Comparison of ENCODE assay signal across 12 mouse cellular contexts in the genomic region with DNA sequence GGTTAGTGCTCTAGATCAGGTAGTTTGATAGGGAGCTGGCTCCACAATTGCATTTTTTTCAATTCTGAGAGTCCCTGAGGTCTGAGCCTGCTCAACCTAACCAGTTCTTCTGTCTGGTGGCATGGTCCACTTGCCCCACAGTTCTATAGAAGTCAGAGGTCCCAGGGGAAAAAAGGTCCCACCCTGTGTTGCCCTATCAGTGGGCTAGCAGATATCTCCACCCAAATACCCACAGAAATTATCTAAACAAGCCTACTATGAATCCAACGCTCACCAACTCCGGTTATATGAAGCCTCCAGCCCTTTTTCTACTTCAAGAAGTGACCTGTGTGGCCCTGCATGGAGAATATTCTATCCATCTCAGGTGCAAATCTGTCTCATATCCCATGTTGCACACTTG. TPM values are rescaled to one million over a fixed set of nuclear protein-coding genes. Genes with fewer than 3 reads are reported as not detected.
DNase-seq lines count a peak whose midpoint lies in the region; ATAC-seq and TF ChIP-seq lines count a peak whose summit lies in the region.
"Had no signal": no experiment of that assay in that cellular context is flagged by ENCODE, and none has a peak within 500 bp of the region (broad histone marks: within the 10 kb centered on the region; RNA-seq: fewer than 3 reads in every experiment).

No protein-coding gene starts in this region.

- H3K9me3 ChIP-seq in forebrain, embryonic 16.5 days (ENCODE audit: control insufficient read depth, low read length), result no peaks in the 10 kb centered on the region
- no peaks in the 10 kb centered on the region for H3K9me3 ChIP-seq in forebrain, embryonic 10.5 days
- no peaks in the 10 kb centered on the region for H3K9me3 ChIP-seq in liver, embryonic 15.5 days (replicated peaks)
- H3K9me3 ChIP-seq: midbrain, embryonic 10.5 days had no signal

- no peak for ATAC-seq in forebrain, embryonic 16.5 days
- ATAC-seq in erythroblast, adult 5-6 weeks (replicated peaks; ENCODE audit: low FRiP score, poor library complexity, severe bottlenecking), result peak; percentile 65
- ATAC-seq in liver, embryonic 15.5 days (ENCODE audit: insufficient read depth), result peak; percentile 77

- H3K9ac ChIP-seq in forebrain, embryonic 16.5 days (replicated peaks; ENCODE audit: low read depth, low read length), result no peak overlapping the region
- H3K9ac ChIP-seq in liver, embryonic 15.5 days, result peak overlapping the region; percentile 47

- peaks cover 14% of the 10 kb centered on the region for H3K4me1 ChIP-seq in forebrain, embryonic 16.5 days (replicated peaks; ENCODE audit: control insufficient read depth, insufficient read depth, low read length)
- H3K4me1 ChIP-seq in forebrain, embryonic 10.5 days, result peaks cover 9% of the 10 kb centered on the region
- peaks cover 86% of the 10 kb centered on the region for H3K4me1 ChIP-seq in liver, embryonic 15.5 days (replicated peaks)

- H3K27ac ChIP-seq in forebrain, embryonic 16.5 days (ENCODE audit: low read length), result peak overlapping the region; percentile 60; the same call in 1 of the 2 replicates
- H3K27ac ChIP-seq in forebrain, embryonic 10.5 days, result no peak overlapping the region
- 0 out of 2 replicates have a peak overlapping the region, but pooled peaks have one; percentile 10 for H3K27ac ChIP-seq in layer of hippocampus, adult 2 months
- peak overlapping the region; percentile 99 for H3K27ac ChIP-seq in liver, embryonic 15.5 days (replicated peaks)
- H3K27ac ChIP-seq: midbrain, embryonic 10.5 days had no signal

- no peak for DNase-seq in forebrain, embryonic 10.5 days (ENCODE audit: extremely low spot score, low spot score)
- no peak for DNase-seq in layer of hippocampus, adult 2 months (ENCODE audit: low spot score in 2 of 2)
- DNase-seq in layer of hippocampus, postnatal 25 days (ENCODE audit: extremely low spot score in 1 of 2, low spot score in 1 of 2), result no peak
- no peak for DNase-seq in adrenal gland, adult 8-10 months
- no peak for DNase-seq in layer of hippocampus, adult 9-11 months
- DNase-seq: adrenal gland, adult 2 months; cerebellum, adult 18-20 months; layer of hippocampus, postnatal 36 days had no signal

- no peak overlapping the region for H3K4me2 ChIP-seq in forebrain, embryonic 16.5 days (ENCODE audit: low read length)
- peak overlapping the region; percentile 64 for H3K4me2 ChIP-seq in liver, embryonic 15.5 days

- no peak overlapping the region for H3K4me3 ChIP-seq in forebrain, embryonic 16.5 days (replicated peaks; ENCODE audit: low read length)
- no peak overlapping the region for H3K4me3 ChIP-seq in forebrain, embryonic 10.5 days
- no peak overlapping the region for H3K4me3 ChIP-seq in layer of hippocampus, adult 2 months
- H3K4me3 ChIP-seq in liver, embryonic 15.5 days (replicated peaks), result peak overlapping the region; percentile 15
- H3K4me3 ChIP-seq: midbrain, embryonic 10.5 days had no signal

- H3K27me3 ChIP-seq in forebrain, embryonic 16.5 days (replicated peaks; ENCODE audit: control insufficient read depth, insufficient read depth, low read length), result no peaks in the 10 kb centered on the region
- H3K27me3 ChIP-seq in forebrain, embryonic 10.5 days (ENCODE audit: poor library complexity, severe bottlenecking), result no peaks in the 10 kb centered on the region
- H3K27me3 ChIP-seq in liver, embryonic 15.5 days, result no peaks in the 10 kb centered on the region

- 91% methylated on average over 2 of the region's 2 CpGs for WGBS in forebrain, embryonic 16.5 days
- 94% methylated on average over 2 of the region's 2 CpGs for WGBS in forebrain, embryonic 10.5 days
- WGBS in liver, embryonic 15.5 days (ENCODE audit: insufficient replicate concordance), result 18% methylated on average over 2 of the region's 2 CpGs

- TF ChIP-seq CTCF in layer of hippocampus, adult 2 months (conservative IDR thresholded peaks at IDR 0.05), result no peak

- H3K36me3 ChIP-seq in forebrain, embryonic 16.5 days (ENCODE audit: control insufficient read depth, insufficient read depth), result no peaks in the 10 kb centered on the region
- no peaks in the 10 kb centered on the region for H3K36me3 ChIP-seq in forebrain, embryonic 10.5 days (replicated peaks)
- no peaks in the 10 kb centered on the region for H3K36me3 ChIP-seq in liver, embryonic 15.5 days (replicated peaks)
- H3K36me3 ChIP-seq: midbrain, embryonic 10.5 days had no signal

RNA-seq across cellular contexts. Expression of gene Lpcat1, which starts 20.9 kb away (rescaled TPM):
- 62.3 and 64.7 TPM in 2 replicates for polyA plus RNA-seq in forebrain, embryonic 16.5 days (2015; fragmentation: Nextera tagmentation; extraction: Ambion mirVana)
- 63.5 and 67.3 TPM in 2 replicates for polyA plus RNA-seq in forebrain, embryonic 10.5 days (2016; fragmentation: Nextera tagmentation; extraction: Ambion mirVana)
- total RNA-seq in layer of hippocampus, adult 2 months (2021), result 10 to 100 TPM; 36.6 to 39.5 TPM
- total RNA-seq in layer of hippocampus, postnatal 25 days (2021), result 10 to 100 TPM; 37.6 to 42.4 TPM
- 72.5 and 89.3 TPM in 2 replicates for total RNA-seq in erythroblast, adult 5-6 weeks (2015; ENCODE audit: low replicate concordance)
- 176 and 246 TPM in 2 replicates for total RNA-seq in erythroblast, adult 5-6 weeks (2017; ENCODE audit: low replicate concordance)
- 73.8 and 78.2 TPM in 2 replicates for polyA plus RNA-seq in liver, embryonic 15.5 days (2015; fragmentation: Nextera tagmentation; extraction: Ambion mirVana)
- total RNA-seq in adrenal gland, adult 8-10 months (2022), result 10 to 100 TPM; 16.2 to 26.5 (median 20.5) TPM
